ENCODE assay signal across 9 mouse cellular contexts in genomic region chr7:121705051-121705450, GRCm38 (mm10). TPM values are rescaled to one million over a fixed set of nuclear protein-coding genes. Genes with fewer than 3 reads are reported as not detected.
DNase-seq lines count a peak whose midpoint lies in the region; ATAC-seq lines count a peak whose summit lies in the region.
"Had no signal": no experiment of that assay in that cellular context is flagged by ENCODE, and none has a peak within 500 bp of the region (broad histone marks: within the 10 kb centered on the region; RNA-seq: fewer than 3 reads in every experiment).

No protein-coding gene starts in this region.

- DNase-seq in hindbrain, embryonic 10.5 days (ENCODE audit: low spot score) = no peak
- DNase-seq in hindbrain, embryonic 11.5 days (ENCODE audit: low spot score) = no peak
- peak; percentile 59 for DNase-seq in brain, adult 2 months (ENCODE audit: low read depth, low spot score)
- no peak for DNase-seq in left cerebral cortex, postnatal 36 days (ENCODE audit: low spot score in 2 of 2)
- DNase-seq in kidney, postnatal 4 days = no peak

- no peak overlapping the region for H3K27ac ChIP-seq in hindbrain, embryonic 10.5 days
- no peak overlapping the region for H3K27ac ChIP-seq in hindbrain, embryonic 11.5 days (ENCODE audit: low read depth, low read length)
- no peak overlapping the region for H3K27ac ChIP-seq in forebrain, embryonic 16.5 days (ENCODE audit: low read length)
- H3K27ac ChIP-seq in midbrain, embryonic 12.5 days (replicated peaks) = no peak overlapping the region

- H3K4me1 ChIP-seq in hindbrain, embryonic 10.5 days (replicated peaks) = peaks cover 40% of the 10 kb centered on the region
- H3K4me1 ChIP-seq in hindbrain, embryonic 11.5 days (replicated peaks; ENCODE audit: control insufficient read depth, insufficient read depth, low read length) = peaks cover 7% of the 10 kb centered on the region
- H3K4me1 ChIP-seq in forebrain, embryonic 16.5 days (replicated peaks; ENCODE audit: control insufficient read depth, insufficient read depth, low read length) = peaks cover 35% of the 10 kb centered on the region
- H3K4me1 ChIP-seq in midbrain, embryonic 12.5 days = peaks cover 27% of the 10 kb centered on the region

- H3K9me3 ChIP-seq in hindbrain, embryonic 10.5 days = no peaks in the 10 kb centered on the region
- H3K9me3 ChIP-seq in hindbrain, embryonic 11.5 days (ENCODE audit: control insufficient read depth, low read length) = no peaks in the 10 kb centered on the region
- no peaks in the 10 kb centered on the region for H3K9me3 ChIP-seq in forebrain, embryonic 16.5 days (ENCODE audit: control insufficient read depth, low read length)
- H3K9me3 ChIP-seq in midbrain, embryonic 12.5 days = no peaks in the 10 kb centered on the region

- H3K4me2 ChIP-seq in hindbrain, embryonic 11.5 days (replicated peaks; ENCODE audit: low read depth, low read length) = no peak overlapping the region
- peak overlapping the region; percentile 90 for H3K4me2 ChIP-seq in forebrain, embryonic 16.5 days (ENCODE audit: low read length)
- peak overlapping the region; percentile 96 for H3K4me2 ChIP-seq in midbrain, embryonic 12.5 days (replicated peaks)

- H3K9ac ChIP-seq in hindbrain, embryonic 11.5 days (ENCODE audit: low read depth, low read length) = no peak overlapping the region
- H3K9ac ChIP-seq in forebrain, embryonic 16.5 days (replicated peaks; ENCODE audit: low read depth, low read length) = no peak overlapping the region
- 0 out of 2 replicates have a peak overlapping the region, but pooled peaks have one; percentile 83 for H3K9ac ChIP-seq in midbrain, embryonic 12.5 days (replicated peaks)

- peaks cover 14% of the 10 kb centered on the region; the same call in 1 of the 2 replicates for H3K36me3 ChIP-seq in hindbrain, embryonic 10.5 days
- H3K36me3 ChIP-seq in hindbrain, embryonic 11.5 days (ENCODE audit: control insufficient read depth, insufficient read depth, low read length) = no peaks in the 10 kb centered on the region
- no peaks in the 10 kb centered on the region for H3K36me3 ChIP-seq in forebrain, embryonic 16.5 days (ENCODE audit: control insufficient read depth, insufficient read depth)
- no peaks in the 10 kb centered on the region for H3K36me3 ChIP-seq in midbrain, embryonic 12.5 days

- WGBS in hindbrain, embryonic 10.5 days = 96% methylated on average over 2 of the region's 2 CpGs
- WGBS in hindbrain, embryonic 11.5 days = 87% methylated on average over 2 of the region's 2 CpGs
- 80% methylated on average over 2 of the region's 2 CpGs for WGBS in forebrain, embryonic 16.5 days
- 85% methylated on average over 2 of the region's 2 CpGs for WGBS in midbrain, embryonic 12.5 days

- H3K4me3 ChIP-seq in hindbrain, embryonic 10.5 days = peak overlapping the region; percentile 95; the same call in 1 of the 2 replicates
- no peak overlapping the region for H3K4me3 ChIP-seq in hindbrain, embryonic 11.5 days (ENCODE audit: low read depth, low read length)
- no peak overlapping the region for H3K4me3 ChIP-seq in forebrain, embryonic 16.5 days (replicated peaks; ENCODE audit: low read length)
- H3K4me3 ChIP-seq in midbrain, embryonic 12.5 days = no peak overlapping the region

- intact Hi-C loops in left cerebral cortex, postnatal 36 days (cut with DNase I) = no loop called here

- no peaks in the 10 kb centered on the region for H3K27me3 ChIP-seq in hindbrain, embryonic 10.5 days (ENCODE audit: insufficient read depth, poor library complexity, severe bottlenecking)
- no peaks in the 10 kb centered on the region for H3K27me3 ChIP-seq in hindbrain, embryonic 11.5 days (ENCODE audit: control insufficient read depth, insufficient read depth, low read length)
- H3K27me3 ChIP-seq in forebrain, embryonic 16.5 days (replicated peaks; ENCODE audit: control insufficient read depth, insufficient read depth, low read length) = no peaks in the 10 kb centered on the region; the same call in 1 of the 2 replicates
- peaks cover 3% of the 10 kb centered on the region for H3K27me3 ChIP-seq in midbrain, embryonic 12.5 days

- no peak for ATAC-seq in hindbrain, embryonic 11.5 days (ENCODE audit: low FRiP score)
- no peak for ATAC-seq in forebrain, embryonic 16.5 days
- no peak for ATAC-seq in midbrain, embryonic 12.5 days (ENCODE audit: low FRiP score, low read depth)
- ATAC-seq in erythroid progenitor cell, adult 5-6 weeks (replicated peaks; ENCODE audit: low FRiP score, poor library complexity, severe bottlenecking) = no peak

RNA-seq across cellular contexts. Expression of gene Usp31, which starts 2.0 kb away (rescaled TPM):
- polyA plus RNA-seq in hindbrain, embryonic 10.5 days (2016; fragmentation: Nextera tagmentation; extraction: Ambion mirVana) = 2.1 and 3.1 TPM in 2 replicates
- 3.9 and 4.7 TPM in 2 replicates for polyA plus RNA-seq in hindbrain, embryonic 11.5 days (2014; fragmentation: Nextera tagmentation; extraction: Ambion mirVana)
- 4.0 TPM in 2 replicates for polyA plus RNA-seq in forebrain, embryonic 16.5 days (2015; fragmentation: Nextera tagmentation; extraction: Ambion mirVana)
- 3.6 and 4.0 TPM in 2 replicates for polyA plus RNA-seq in midbrain, embryonic 12.5 days (2016; fragmentation: Nextera tagmentation; extraction: Ambion mirVana)
- 5.0 and 6.3 TPM in 2 replicates for total RNA-seq in erythroid progenitor cell, adult 5-6 weeks (2015; ENCODE audit: low replicate concordance)
- 5.9 and 7.6 TPM in 2 replicates for total RNA-seq in erythroid progenitor cell, adult 5-6 weeks (2017; ENCODE audit: low replicate concordance)
- 10 to 100 TPM; 71.0 to 82.9 TPM for total RNA-seq in left cerebral cortex, postnatal 36 days (2021)

RNA-seq across cellular contexts. Expression of gene Scnn1g, which starts 29.2 kb away (rescaled TPM):
- polyA plus RNA-seq in hindbrain, embryonic 10.5 days (2016; fragmentation: Nextera tagmentation; extraction: Ambion mirVana) = 0.08 and 0.10 TPM in 2 replicates
- polyA plus RNA-seq in hindbrain, embryonic 11.5 days (2014; fragmentation: Nextera tagmentation; extraction: Ambion mirVana) = 0.17 and 0.22 TPM in 2 replicates
- 0.07 TPM in 1 of 2 replicates, not detected in the other for polyA plus RNA-seq in forebrain, embryonic 16.5 days (2015; fragmentation: Nextera tagmentation; extraction: Ambion mirVana)
- polyA plus RNA-seq in midbrain, embryonic 12.5 days (2016; fragmentation: Nextera tagmentation; extraction: Ambion mirVana) = not detected in 2 replicates
- not detected in 2 replicates for total RNA-seq in erythroid progenitor cell, adult 5-6 weeks (2015; ENCODE audit: low replicate concordance)
- total RNA-seq in erythroid progenitor cell, adult 5-6 weeks (2017; ENCODE audit: low replicate concordance) = not detected in 2 replicates
- total RNA-seq in left cerebral cortex, postnatal 36 days (2021) = under 1 TPM in 1 of 2 experiments, not detected in 1; 0.20 TPM
- total RNA-seq: liver, adult 2 months had no signal
- polyA plus RNA-seq: liver, adult 2 months had no signal
